Mouse (Mus musculus) spleen, adult 2 months (tissue): ENCODE measurements around the gene H2-DMa.

Experiments used
- CTCF ChIP-seq: fragments of 200-500 bp; IDR thresholded peaks from 2 replicates; pipeline ENCODE4 v1.5.1; 2011; ENCODE audit warnings: mild to moderate bottlenecking, inconsistent platforms; ENCODE audit not compliant: insufficient read depth, insufficient read length, insufficient replicate concordance; ENCODE audit errors: extremely low read depth
- POLR2A ChIP-seq: fragments of 200-500 bp; IDR thresholded peaks from 2 replicates; pipeline ENCODE4 v1.6.1; 2011; ENCODE audit warnings: low read depth, low read length, inconsistent platforms

GRCm38 (mm10) chr17:34120814-34121171 is 1.5 kb downstream of the H2-DMa start:
- TF ChIP-seq POLR2A (no peak), CTCF (no peak)
